Comparison of ENCODE assay signal across 11 mouse cellular contexts in the genomic region with DNA sequence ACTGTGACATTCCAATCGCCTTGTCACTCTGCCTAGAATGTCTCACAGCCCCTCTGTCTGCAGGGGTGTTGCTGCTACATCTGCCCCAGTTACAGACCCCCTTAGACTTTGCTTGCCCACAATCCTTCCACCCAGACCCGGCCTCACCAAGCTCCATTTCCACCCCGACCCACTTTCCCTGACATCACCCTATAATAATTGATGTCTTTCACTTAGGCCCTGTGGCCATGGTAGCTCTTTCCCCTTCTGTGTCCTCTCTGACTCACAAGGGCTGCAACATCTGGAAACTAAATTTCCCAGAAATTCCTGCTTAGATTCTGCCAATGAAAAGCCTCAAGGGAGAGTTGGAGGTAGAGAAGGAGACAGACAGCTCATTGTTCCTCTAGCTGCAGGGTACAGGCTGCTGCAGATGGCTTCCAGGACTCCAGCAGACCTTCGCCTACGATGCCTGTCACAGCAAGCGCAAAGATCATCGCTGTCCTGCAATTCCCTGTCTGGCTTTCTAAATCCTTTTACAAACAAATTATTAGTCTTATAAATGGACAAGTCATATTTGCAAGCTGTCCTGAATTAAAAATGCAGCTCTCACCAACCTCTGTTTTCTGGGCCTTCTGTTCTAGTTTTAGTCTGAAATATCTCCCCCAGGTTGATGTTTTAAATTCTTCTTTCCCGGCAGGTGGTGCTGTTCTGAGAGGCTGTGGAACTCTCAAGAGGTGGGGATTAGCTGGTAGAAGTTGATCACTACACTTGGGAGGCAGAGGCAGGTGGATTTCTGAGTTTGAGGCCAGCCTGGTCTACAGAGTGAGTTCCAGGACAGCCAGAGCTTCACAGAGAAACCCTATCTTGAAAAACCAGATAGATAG.
DNase-seq lines count a peak whose midpoint lies in the region; ATAC-seq lines count a peak whose summit lies in the region.
"Had no signal": no experiment of that assay in that cellular context is flagged by ENCODE, and none has a peak within 500 bp of the region (broad histone marks: within the 10 kb centered on the region; RNA-seq: fewer than 3 reads in every experiment).

No protein-coding gene starts in this region.

- no peaks in the 10 kb centered on the region for H3K9me3 ChIP-seq in heart, embryonic 12.5 days (replicated peaks)
- no peaks in the 10 kb centered on the region for H3K9me3 ChIP-seq in embryonic facial prominence, embryonic 12.5 days
- H3K9me3 ChIP-seq in limb, embryonic 12.5 days = no peaks in the 10 kb centered on the region
- H3K9me3 ChIP-seq: heart, embryonic 15.5 days; midbrain, embryonic 12.5 days had no signal

- WGBS in heart, embryonic 12.5 days = 63% methylated on average over 8 of the region's 8 CpGs
- 28% methylated on average over 8 of the region's 8 CpGs for WGBS in embryonic facial prominence, embryonic 12.5 days
- WGBS in limb, embryonic 12.5 days = 49% methylated on average over 8 of the region's 8 CpGs

- ATAC-seq in heart, embryonic 12.5 days (ENCODE audit: insufficient number of reproducible peaks, low FRiP score) = no peak
- no peak for ATAC-seq in embryonic facial prominence, embryonic 12.5 days (ENCODE audit: insufficient number of reproducible peaks, insufficient read depth, low FRiP score, low TSS enrichment)
- peak; percentile 48; the same call in 1 of the 2 replicates for ATAC-seq in limb, embryonic 12.5 days (ENCODE audit: insufficient number of reproducible peaks, insufficient read depth, low FRiP score, low TSS enrichment, low read depth)
- no peak for ATAC-seq in megakaryocyte-erythroid progenitor cell, adult 5-6 weeks (replicated peaks; ENCODE audit: low FRiP score, low TSS enrichment, poor library complexity, severe bottlenecking)

- no peak overlapping the region for H3K4me2 ChIP-seq in heart, embryonic 12.5 days
- H3K4me2 ChIP-seq in embryonic facial prominence, embryonic 12.5 days (replicated peaks) = no peak overlapping the region
- no peak overlapping the region for H3K4me2 ChIP-seq in limb, embryonic 12.5 days
- H3K4me2 ChIP-seq: heart, embryonic 15.5 days; midbrain, embryonic 12.5 days had no signal

- H3K4me3 ChIP-seq in heart, embryonic 12.5 days = no peak overlapping the region
- H3K4me3 ChIP-seq in embryonic facial prominence, embryonic 12.5 days = no peak overlapping the region
- no peak overlapping the region for H3K4me3 ChIP-seq in limb, embryonic 12.5 days (replicated peaks)
- H3K4me3 ChIP-seq: heart, embryonic 15.5 days; midbrain, embryonic 12.5 days had no signal

- peaks cover 9% of the 10 kb centered on the region; the same call in 1 of the 2 replicates for H3K4me1 ChIP-seq in heart, embryonic 12.5 days (replicated peaks)
- peaks cover 7% of the 10 kb centered on the region; the same call in 1 of the 2 replicates for H3K4me1 ChIP-seq in embryonic facial prominence, embryonic 12.5 days
- peaks cover 50% of the 10 kb centered on the region for H3K4me1 ChIP-seq in limb, embryonic 12.5 days (replicated peaks)
- H3K4me1 ChIP-seq: heart, embryonic 15.5 days had no signal

- no peak overlapping the region for H3K9ac ChIP-seq in heart, embryonic 12.5 days
- H3K9ac ChIP-seq in embryonic facial prominence, embryonic 12.5 days = no peak overlapping the region
- H3K9ac ChIP-seq in limb, embryonic 12.5 days (replicated peaks) = no peak overlapping the region
- H3K9ac ChIP-seq: heart, embryonic 15.5 days; midbrain, embryonic 12.5 days had no signal

- H3K27me3 ChIP-seq in heart, embryonic 12.5 days (replicated peaks) = no peaks in the 10 kb centered on the region
- H3K27me3 ChIP-seq in embryonic facial prominence, embryonic 12.5 days = no peaks in the 10 kb centered on the region
- no peaks in the 10 kb centered on the region for H3K27me3 ChIP-seq in limb, embryonic 12.5 days
- H3K27me3 ChIP-seq: heart, embryonic 15.5 days had no signal

- peak; percentile 29 to 39 for DNase-seq in heart, adult 9 months (ENCODE audit: low spot score in 2 of 2)
- DNase-seq in MN1 (ENCODE audit: low spot score) = peak; percentile 46
- DNase-seq in ovary, postnatal 14 days (ENCODE audit: low spot score) = no peak
- no peak for DNase-seq in lung, postnatal 4 days
- DNase-seq: cerebellum, adult 11-12 months had no signal

- no peak overlapping the region for H3K27ac ChIP-seq in heart, embryonic 12.5 days (ENCODE audit: poor library complexity, severe bottlenecking)
- peak overlapping the region; percentile 4; the same call in 1 of the 2 replicates for H3K27ac ChIP-seq in embryonic facial prominence, embryonic 12.5 days
- peak overlapping the region; percentile 79 for H3K27ac ChIP-seq in limb, embryonic 12.5 days
- H3K27ac ChIP-seq: heart, embryonic 15.5 days; midbrain, embryonic 12.5 days had no signal

- no peaks in the 10 kb centered on the region for H3K36me3 ChIP-seq in heart, embryonic 12.5 days
- H3K36me3 ChIP-seq in embryonic facial prominence, embryonic 12.5 days = no peaks in the 10 kb centered on the region
- H3K36me3 ChIP-seq in limb, embryonic 12.5 days = no peaks in the 10 kb centered on the region
- H3K36me3 ChIP-seq: heart, embryonic 15.5 days; midbrain, embryonic 12.5 days had no signal

Comparison
In these comparisons a context has a peak if more than half of its experiments do, and no peak if none do; other contexts are left out.
1. DNase-seq: peak in heart, adult 9 months (2 of 2) and MN1 (single experiment); none in ovary, postnatal 14 days (single experiment) and lung, postnatal 4 days (0 of 2).